Mouse (Mus musculus) left cerebral cortex, postnatal 10 days (tissue): Measurements from ENCODE around the gene Pld2. TPM values are rescaled to one million over a fixed set of nuclear protein-coding genes. Genes with fewer than 3 reads are reported as not detected.
A peak's percentile ranks its signal among the peaks of the same experiment; 100 is the strongest.

Experiments used
- DNase-seq, 2 experiments: peaks; one replicate each; pipeline ENCODE4 v3.0.0; 2021 to 2022; ENCODE audit warnings: low spot score in 2 of 2, mixed read lengths in 1 of 2; ENCODE audit errors: extremely low spot score in 1 of 2
- intact Hi-C: fragments of 180-260 bp; cut with DNase I; formaldehyde crosslinking; loops from one replicate; pipeline ENCODE4 v1.15.1; 2025
- total RNA-seq, 2 experiments: library from RNA; stranded (reverse); gene quantifications; 2 replicates each; pipeline ENCODE4 v1.2.3; 2021

Pld2 gene
- total RNA-seq, 2 experiments from 2014 or later, result 21.4 to 24.5 TPM

- intact Hi-C loops, result no loop called here
- DNase-seq, result no peak
Measured at GRCm38 (mm10) chr11:70594253-70594989, 54.6 kb downstream of the Pld2 start.

- no peak for DNase-seq
- intact Hi-C loops, result loop anchor here (5.0 kb wide), 1 partner anchor 33 kb away; the partner anchor contains the start of gene Mink1
Measured at GRCm38 (mm10) chr11:70595638-70596037, 55.8 kb downstream of the Pld2 start.

GRCm38 (mm10) chr11:70596094-70596493 is 56.2 kb downstream of the Pld2 start:
- DNase-seq, result no peak
- intact Hi-C loops, result loop anchor here (5.0 kb wide), 1 partner anchor 34 kb away; the partner anchor contains the start of gene Mink1

GRCm38 (mm10) chr11:70597301-70597700 is 57.4 kb downstream of the Pld2 start:
- intact Hi-C loops, result loop anchor here (5.0 kb wide), 1 partner anchor 35 kb away; the partner anchor contains the start of gene Mink1
- DNase-seq, result no peak

GRCm38 (mm10) chr11:70598451-70598953 is 58.6 kb downstream of the Pld2 start:
- intact Hi-C loops, result loop anchor here (5.0 kb wide), 1 partner anchor 36 kb away; the partner anchor contains the start of gene Mink1
- DNase-seq, result no peak

GRCm38 (mm10) chr11:70605024-70605566 is 65.2 kb downstream of the Pld2 start:
- peak; percentile 46 to 76 for DNase-seq
- intact Hi-C loops, result loop anchor here (5.0 kb wide), 2 partner anchors 63 to 88 kb away; partner anchors contain the start of genes Gltpd2 and Pld2

- no peak for DNase-seq
- intact Hi-C loops, result loop anchor here (5.0 kb wide), 2 partner anchors 64 to 89 kb away; partner anchors contain the start of genes Gltpd2 and Pld2
Measured at GRCm38 (mm10) chr11:70606717-70607116, 66.9 kb downstream of the Pld2 start.

- DNase-seq, result no peak
- intact Hi-C loops, result loop anchor here (5.0 kb wide), 2 partner anchors 65 to 90 kb away; partner anchors contain the start of genes Gltpd2 and Pld2
Measured at GRCm38 (mm10) chr11:70607611-70608010, 67.7 kb downstream of the Pld2 start.

Other genes starting within 250 kb of the Pld2 start
- under 1 TPM; 0.20 to 0.45 TPM for gene Alox12e, start 217.4 kb upstream of the Pld2 start, total RNA-seq
- not detected for gene Alox15, start 188.0 kb upstream of the Pld2 start, total RNA-seq
- 10 to 100 TPM; 48.1 to 48.6 TPM for gene Pelp1, start 130.0 kb upstream of the Pld2 start, total RNA-seq
- 10 to 100 TPM; 75.3 to 76.9 TPM for gene Arrb2, start 107.4 kb upstream of the Pld2 start, total RNA-seq
- gene Med11, start 88.1 kb upstream of the Pld2 start, total RNA-seq, result 10 to 100 TPM; 20.7 to 23.1 TPM
- gene Zmynd15, start 80.6 kb upstream of the Pld2 start, total RNA-seq, result 1 to 10 TPM; 1.0 to 1.1 TPM
- under 1 TPM; 0.69 to 0.71 TPM for gene Cxcl16, start 80.1 kb upstream of the Pld2 start, total RNA-seq
- 1 to 10 TPM; 1.4 to 1.5 TPM for gene Tm4sf5, start 34.8 kb upstream of the Pld2 start, total RNA-seq
- gene Vmo1, start 25.4 kb upstream of the Pld2 start, total RNA-seq, result not detected
- gene Gltpd2, start 20.9 kb upstream of the Pld2 start, total RNA-seq, result not detected
- 100 to 1,000 TPM; 218 to 220 TPM for gene Psmb6, start 14.7 kb upstream of the Pld2 start, total RNA-seq
- gene Gm40193, start 7.1 kb upstream of the Pld2 start, total RNA-seq, result not detected
- gene Mink1, start 22.8 kb downstream of the Pld2 start, total RNA-seq, result 100 to 1,000 TPM; 252 to 262 TPM
- 1 to 10 TPM in 1 of 2 experiments, under 1 TPM in 1; 0.45 to 1.1 TPM for gene 4930544D05Rik, start 75.8 kb downstream of the Pld2 start, total RNA-seq
- gene Chrne, start 79.2 kb downstream of the Pld2 start, total RNA-seq, result under 1 TPM in 1 of 2 experiments, not detected in 1; 0.75 TPM
- not detected for gene Gp1ba, start 99.1 kb downstream of the Pld2 start, total RNA-seq
- 10 to 100 TPM; 62.2 to 62.7 TPM for gene Rnf167, start 107.2 kb downstream of the Pld2 start, total RNA-seq
- 100 to 1,000 TPM; 112 to 121 TPM for gene Slc25a11, start 107.4 kb downstream of the Pld2 start, total RNA-seq
- gene Pfn1, start 114.6 kb downstream of the Pld2 start, total RNA-seq, result 100 to 1,000 TPM; 286 to 295 TPM
- 10 to 100 TPM in 1 of 2 experiments, 1 to 10 TPM in 1; 9.2 to 10.9 TPM for gene Eno3, start 117.1 kb downstream of the Pld2 start, total RNA-seq
- 10 to 100 TPM; 50.1 to 52.9 TPM for gene Spag7, start 129.4 kb downstream of the Pld2 start, total RNA-seq
- 100 to 1,000 TPM; 151 to 152 TPM for gene Camta2, start 148.0 kb downstream of the Pld2 start, total RNA-seq
- gene Inca1, start 160.1 kb downstream of the Pld2 start, total RNA-seq, result 1 to 10 TPM; 1.2 to 2.0 TPM
- gene Kif1c, start 160.5 kb downstream of the Pld2 start, total RNA-seq, result 10 to 100 TPM; 38.6 to 41.8 TPM
- gene Zfp3, start 224.1 kb downstream of the Pld2 start, total RNA-seq, result 10 to 100 TPM; 13.8 to 15.8 TPM